ENCODE assay signal across 10 mouse cellular contexts in the genomic region with DNA sequence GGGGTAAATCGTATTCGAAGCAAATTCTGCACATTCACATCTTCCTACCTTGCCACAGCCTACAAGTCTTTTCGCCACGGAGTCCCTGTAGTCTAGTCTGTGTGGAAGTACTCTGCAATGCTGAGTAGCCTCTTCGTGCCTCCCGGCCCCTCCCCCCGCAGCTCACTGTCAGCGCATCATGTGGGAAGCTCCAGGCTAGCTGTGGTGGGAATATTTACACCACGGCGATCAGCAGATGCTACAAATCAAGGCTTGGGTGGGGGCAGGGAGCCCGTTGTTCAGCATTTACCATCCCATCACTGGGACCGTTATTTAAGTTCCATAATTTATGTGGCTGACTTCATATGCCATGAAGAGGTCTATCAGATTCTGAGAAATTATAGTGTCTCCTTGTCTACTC.
"Had no signal": no experiment of that assay in that cellular context is flagged by ENCODE, and none has a peak within 500 bp of the region (broad histone marks: within the 10 kb centered on the region; RNA-seq: fewer than 3 reads in every experiment).

No protein-coding gene starts in this region.

- DNase-seq: kidney, adult 9 months; kidney, postnatal 14 days; left cerebral cortex, postnatal 4 days; liver, embryonic 13.5 days; lung, adult 2 months; lung, postnatal 4 days; right cerebral cortex, adult 18-20 months; right cerebral cortex, postnatal 14 days; right cerebral cortex, postnatal 4 days had no signal

- ATAC-seq: midbrain, embryonic 15.5 days had no signal
